Mouse (Mus musculus) forebrain, embryonic 15.5 days (tissue): ENCODE measurements around the gene Tmem50b. TPM values are rescaled to one million over a fixed set of nuclear protein-coding genes. Genes with fewer than 3 reads are reported as not detected.

Experiments
- ATAC-seq: fragments of 200-750 bp; cut with Nextera tagmentation; replicated peaks from 2 replicates; pipeline ENCODE4 v1.8.0; 2017; ENCODE audit warnings: mild to moderate bottlenecking, moderate TSS enrichment, moderate library complexity
- H3K27ac ChIP-seq: fragments of 300-500 bp; sonication (generic); replicated peaks from 2 replicates; pipeline ENCODE4 v1.5.1; 2015; ENCODE audit warnings: mild to moderate bottlenecking, inconsistent platforms
- H3K27me3 ChIP-seq: fragments of 300-500 bp; sonication (generic); 2 replicates; pipeline ENCODE4 v1.6.1; 2015; ENCODE audit warnings: inconsistent platforms
- H3K36me3 ChIP-seq: fragments of 300-500 bp; sonication (generic); 2 replicates; pipeline ENCODE4 v1.6.1; 2015; ENCODE audit warnings: mild to moderate bottlenecking, inconsistent platforms
- H3K4me1 ChIP-seq: fragments of 300-500 bp; sonication (generic); 2 replicates; pipeline ENCODE4 v1.6.1; 2015; ENCODE audit warnings: inconsistent platforms
- H3K4me2 ChIP-seq: fragments of 300-500 bp; sonication (generic); replicated peaks from 2 replicates; pipeline ENCODE4 v1.6.1; 2015; ENCODE audit warnings: mild to moderate bottlenecking, inconsistent platforms
- H3K4me3 ChIP-seq: fragments of 300-500 bp; sonication (generic); 2 replicates; pipeline ENCODE4 v1.5.1; 2015; ENCODE audit warnings: mild to moderate bottlenecking, inconsistent platforms
- H3K9ac ChIP-seq: fragments of 300-500 bp; sonication (generic); replicated peaks from 2 replicates; pipeline ENCODE4 v1.6.1; 2015; ENCODE audit warnings: mild to moderate bottlenecking, inconsistent platforms
- H3K9me3 ChIP-seq: fragments of 300-500 bp; sonication (generic); 2 replicates; pipeline ENCODE4 v1.6.1; 2016; ENCODE audit warnings: inconsistent platforms
- WGBS: fragments of 180-500 bp; shearing (Covaris S2); methylation state at CpG from one replicate; pipeline ENCODE4 v1.1.7; 2015; ENCODE audit warnings: mixed read lengths; 5-methylcytosine and 5-hydroxymethylcytosine counted together
- polyA plus RNA-seq: library from polyadenylated mRNA; unstranded; fragments of >200 nt; fragmentation: Nextera tagmentation; extraction: Ambion mirVana; gene quantifications from 2 replicates; pipeline ENCODE4 v1.2.1, GENCODE M21; 2015

Tmem50b gene
- polyA plus RNA-seq, 1 experiment from 2014 or later = 89.2 TPM

- ATAC-seq = no peak
- Histone ChIP-seq H3K36me3 (peaks cover 16% of the 10 kb centered on the region; the same call in 1 of the 2 replicates), H3K27me3 (no peaks in the 10 kb centered on the region), H3K9me3 (no peaks in the 10 kb centered on the region), H3K4me1 (no peaks in the 10 kb centered on the region; the same call in 1 of the 2 replicates), H3K4me3 (no peak overlapping the region), H3K27ac (no peak overlapping the region), H3K9ac (no peak overlapping the region), H3K4me2 (no peak overlapping the region)
- WGBS = 90% methylated on average over 5 of the region's 5 CpGs
Measured at GRCm38 (mm10) chr16:91585617-91586016, 12.0 kb downstream of the Tmem50b start.

- Histone ChIP-seq H3K4me3 (no peak overlapping the region), H3K27ac (no peak overlapping the region), H3K36me3 (peaks cover 16% of the 10 kb centered on the region; the same call in 1 of the 2 replicates), H3K4me2 (no peak overlapping the region), H3K9ac (no peak overlapping the region), H3K4me1 (peaks cover 18% of the 10 kb centered on the region; the same call in 1 of the 2 replicates), H3K9me3 (no peaks in the 10 kb centered on the region), H3K27me3 (no peaks in the 10 kb centered on the region)
- no peak for ATAC-seq
- 62% methylated on average over 2 of the region's 2 CpGs for WGBS
Measured at GRCm38 (mm10) chr16:91582307-91582706, 15.3 kb downstream of the Tmem50b start.

GRCm38 (mm10) chr16:91578980-91579720 is 18.4 kb downstream of the Tmem50b start:
- 0 out of 2 replicates have a peak, but pooled peaks cover 7% of the 10 kb centered on the region for H3K36me3 ChIP-seq
- 59% methylated on average over 14 of the region's 14 CpGs for WGBS
- H3K9me3 ChIP-seq = no peaks in the 10 kb centered on the region
- H3K27ac ChIP-seq = peak overlapping the region; percentile 85
- no peak overlapping the region for H3K4me2 ChIP-seq
- no peak overlapping the region for H3K4me3 ChIP-seq
- ATAC-seq = peak; percentile 92
- H3K9ac ChIP-seq = no peak overlapping the region
- no peaks in the 10 kb centered on the region for H3K27me3 ChIP-seq
- peaks cover 22% of the 10 kb centered on the region; the same call in 1 of the 2 replicates for H3K4me1 ChIP-seq

- no peak for ATAC-seq
- H3K9me3 ChIP-seq = no peaks in the 10 kb centered on the region
- no peaks in the 10 kb centered on the region for H3K36me3 ChIP-seq
- no peak overlapping the region for H3K4me2 ChIP-seq
- H3K4me1 ChIP-seq = peaks cover 21% of the 10 kb centered on the region; the same call in 1 of the 2 replicates
- WGBS = 51% methylated on average over 13 of the region's 13 CpGs
- no peak overlapping the region for H3K4me3 ChIP-seq
- H3K27me3 ChIP-seq = no peaks in the 10 kb centered on the region
- no peak overlapping the region for H3K27ac ChIP-seq
- no peak overlapping the region for H3K9ac ChIP-seq
Measured at GRCm38 (mm10) chr16:91575151-91575550, 22.4 kb downstream of the Tmem50b start.

GRCm38 (mm10) chr16:91571105-91571504 is 26.5 kb downstream of the Tmem50b start:
- ATAC-seq = no peak
- Histone ChIP-seq H3K27ac (no peak overlapping the region), H3K4me2 (no peak overlapping the region), H3K4me3 (no peak overlapping the region), H3K9ac (no peak overlapping the region), H3K4me1 (0 out of 2 replicates have a peak, but pooled peaks cover under 1% of the 10 kb centered on the region), H3K27me3 (no peaks in the 10 kb centered on the region), H3K36me3 (no peaks in the 10 kb centered on the region), H3K9me3 (no peaks in the 10 kb centered on the region)
- 75% methylated on average over 3 of the region's 3 CpGs for WGBS

- peaks cover 4% of the 10 kb centered on the region; the same call in 1 of the 2 replicates for H3K36me3 ChIP-seq
- H3K9me3 ChIP-seq = no peaks in the 10 kb centered on the region
- no peak overlapping the region for H3K4me3 ChIP-seq
- no peaks in the 10 kb centered on the region for H3K27me3 ChIP-seq
- H3K4me2 ChIP-seq = no peak overlapping the region
- H3K9ac ChIP-seq = no peak overlapping the region
- no peak for ATAC-seq
- no peak overlapping the region for H3K27ac ChIP-seq
- 89% methylated on average over 10 of the region's 10 CpGs for WGBS
- H3K4me1 ChIP-seq = no peaks in the 10 kb centered on the region
Measured at GRCm38 (mm10) chr16:91568960-91569359, 28.6 kb downstream of the Tmem50b start.

- peaks cover 22% of the 10 kb centered on the region for H3K36me3 ChIP-seq
- no peak overlapping the region for H3K27ac ChIP-seq
- H3K27me3 ChIP-seq = no peaks in the 10 kb centered on the region
- no peaks in the 10 kb centered on the region for H3K9me3 ChIP-seq
- ATAC-seq = no peak
- H3K4me1 ChIP-seq = no peaks in the 10 kb centered on the region
- no peak overlapping the region for H3K4me2 ChIP-seq
- 92% methylated on average over 7 of the region's 7 CpGs for WGBS
- no peak overlapping the region for H3K4me3 ChIP-seq
- H3K9ac ChIP-seq = no peak overlapping the region
Measured at GRCm38 (mm10) chr16:91566002-91566401, 31.6 kb downstream of the Tmem50b start.

- Histone ChIP-seq H3K27ac (no peak overlapping the region), H3K4me3 (no peak overlapping the region), H3K4me1 (no peaks in the 10 kb centered on the region), H3K9ac (no peak overlapping the region), H3K27me3 (no peaks in the 10 kb centered on the region), H3K9me3 (no peaks in the 10 kb centered on the region), H3K36me3 (peaks cover 24% of the 10 kb centered on the region), H3K4me2 (no peak overlapping the region)
- no peak for ATAC-seq
- 79% methylated on average over 9 of the region's 9 CpGs for WGBS
Measured at GRCm38 (mm10) chr16:91565292-91565951, 32.2 kb downstream of the Tmem50b start.

GRCm38 (mm10) chr16:91564580-91565291 is 32.9 kb downstream of the Tmem50b start:
- WGBS = 83% methylated on average over 4 of the region's 4 CpGs
- Histone ChIP-seq H3K4me3 (no peak overlapping the region), H3K36me3 (peaks cover 24% of the 10 kb centered on the region), H3K9ac (no peak overlapping the region), H3K9me3 (no peaks in the 10 kb centered on the region), H3K27ac (no peak overlapping the region), H3K4me1 (no peaks in the 10 kb centered on the region), H3K27me3 (no peaks in the 10 kb centered on the region), H3K4me2 (no peak overlapping the region)
- ATAC-seq = no peak

- no peaks in the 10 kb centered on the region for H3K4me1 ChIP-seq
- H3K9me3 ChIP-seq = no peaks in the 10 kb centered on the region
- ATAC-seq = no peak
- H3K27me3 ChIP-seq = no peaks in the 10 kb centered on the region
- no peak overlapping the region for H3K9ac ChIP-seq
- H3K4me3 ChIP-seq = no peak overlapping the region
- 73% methylated on average over 38 of the region's 38 CpGs for WGBS
- H3K27ac ChIP-seq = no peak overlapping the region
- no peak overlapping the region for H3K4me2 ChIP-seq
- peaks cover 38% of the 10 kb centered on the region for H3K36me3 ChIP-seq
Measured at GRCm38 (mm10) chr16:91561541-91562457, 35.8 kb downstream of the Tmem50b start.

GRCm38 (mm10) chr16:91561099-91561498 is 36.5 kb downstream of the Tmem50b start:
- H3K36me3 ChIP-seq = peaks cover 38% of the 10 kb centered on the region
- H3K4me2 ChIP-seq = no peak overlapping the region
- ATAC-seq = no peak
- H3K4me3 ChIP-seq = no peak overlapping the region
- no peak overlapping the region for H3K9ac ChIP-seq
- no peaks in the 10 kb centered on the region for H3K4me1 ChIP-seq
- no peaks in the 10 kb centered on the region for H3K27me3 ChIP-seq
- H3K9me3 ChIP-seq = no peaks in the 10 kb centered on the region
- WGBS = 56% methylated on average over 9 of the region's 9 CpGs
- H3K27ac ChIP-seq = no peak overlapping the region
